Mouse (Mus musculus) mouse embryonic stem cell (cell line): ENCODE data around the gene Akap6.

Experiments used
- in situ Hi-C, 2 experiments: fragments of 300-500 bp; cut with MboI; formaldehyde crosslinking; loops; 1 replicate in 1 of 2; 3 replicates in 1 of 2; pipeline ENCODE4 v1.14.3; 2019 to 2020; ENCODE audit warnings: low sequenced_read_pairs in 2 of 2, low pct_unique_long_range_greater_than_20kb in 1 of 2, mixed read lengths in 1 of 2; ENCODE audit not compliant: unreplicated experiment in 1 of 2

Akap6 gene

GRCm38 (mm10) chr12:52939324-52939946 lies 240.3 kb downstream of the Akap6 start:
- in situ Hi-C loops: no loop called here

GRCm38 (mm10) chr12:52941941-52942340 lies 242.8 kb downstream of the Akap6 start:
- in situ Hi-C loops: no loop called here

- in situ Hi-C loops: no loop called here
These were observed 245.1 kb downstream of the Akap6 start for GRCm38 (mm10) chr12:52944274-52944673.

GRCm38 (mm10) chr12:52944949-52945348 lies 245.8 kb downstream of the Akap6 start:
- in situ Hi-C loops: no loop called here

- in situ Hi-C loops: no loop called here
These were observed 251.5 kb downstream of the Akap6 start for GRCm38 (mm10) chr12:52950660-52951059.

- in situ Hi-C loops: no loop called here
These were observed 258.4 kb downstream of the Akap6 start for GRCm38 (mm10) chr12:52957587-52957986.

- in situ Hi-C loops: no loop called here
These were observed 258.8 kb downstream of the Akap6 start for GRCm38 (mm10) chr12:52957994-52958393.

GRCm38 (mm10) chr12:52991745-52992144 lies 292.6 kb downstream of the Akap6 start:
- in situ Hi-C loops: no loop called here

GRCm38 (mm10) chr12:53012336-53012735 lies 313.2 kb downstream of the Akap6 start:
- in situ Hi-C loops: no loop called here

GRCm38 (mm10) chr12:53014539-53014938 lies 315.4 kb downstream of the Akap6 start:
- in situ Hi-C loops: no loop called here

- in situ Hi-C loops: no loop called here
These were observed 325.5 kb downstream of the Akap6 start for GRCm38 (mm10) chr12:53024575-53025246.

- in situ Hi-C loops: no loop called here
These were observed 328.1 kb downstream of the Akap6 start for GRCm38 (mm10) chr12:53027308-53027707.

- in situ Hi-C loops: no loop called here
These were observed 329.7 kb downstream of the Akap6 start for GRCm38 (mm10) chr12:53028926-53029325.

- in situ Hi-C loops: no loop called here
These were observed 330.7 kb downstream of the Akap6 start for GRCm38 (mm10) chr12:53029910-53030309.

- in situ Hi-C loops: no loop called here
These were observed 333.6 kb downstream of the Akap6 start for GRCm38 (mm10) chr12:53032762-53033161.

GRCm38 (mm10) chr12:53033404-53033913 lies 334.3 kb downstream of the Akap6 start:
- in situ Hi-C loops: no loop called here

GRCm38 (mm10) chr12:53040634-53041033 lies 341.5 kb downstream of the Akap6 start:
- in situ Hi-C loops: no loop called here

GRCm38 (mm10) chr12:53042739-53043138 lies 343.6 kb downstream of the Akap6 start:
- in situ Hi-C loops: no loop called here

GRCm38 (mm10) chr12:53057606-53058005 lies 358.4 kb downstream of the Akap6 start:
- in situ Hi-C loops: no loop called here

- in situ Hi-C loops: no loop called here
These were observed 361.7 kb downstream of the Akap6 start for GRCm38 (mm10) chr12:53060903-53061302.
